Mouse (Mus musculus): ENCODE data around the gene Cldn19.
"Not testable (repeated sequence)": the region's sequence is repeated elsewhere in the genome, so short reads cannot be mapped to it uniquely, and the experiment has no call there.

Gene Cldn19

DNA sequence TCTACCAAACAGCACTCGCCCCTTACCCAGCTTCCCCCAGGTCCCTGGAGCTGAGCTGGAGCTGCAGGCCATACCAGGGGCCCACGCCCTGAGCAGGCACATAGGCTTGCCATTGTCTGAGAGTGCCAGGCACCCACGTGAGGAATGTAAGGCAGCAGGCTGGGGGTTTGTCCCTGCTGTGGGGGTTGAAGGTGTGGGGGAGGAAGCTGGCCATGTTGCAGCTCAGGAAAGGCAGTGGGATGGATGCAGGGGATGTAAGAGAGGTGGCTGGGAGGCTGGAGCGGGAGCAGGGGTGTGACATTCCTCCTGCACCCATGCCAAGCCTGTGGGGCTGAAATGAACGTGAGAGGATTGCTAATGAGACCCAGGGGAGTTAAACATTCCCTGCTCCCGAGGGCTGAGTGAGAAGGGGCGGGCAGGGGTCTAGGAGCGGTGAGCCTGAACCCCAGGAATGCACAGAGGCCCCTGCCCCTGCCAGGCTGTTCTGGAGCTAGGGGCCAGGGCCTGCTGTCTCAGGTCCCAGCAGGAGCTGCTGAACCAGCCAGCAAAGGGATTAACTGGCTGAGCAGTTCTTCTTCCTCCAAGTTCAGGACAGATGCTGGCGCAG lies 1.1 kb upstream of the Cldn19 start:
- DNase-seq: peak; percentile 38 to 50

DNA sequence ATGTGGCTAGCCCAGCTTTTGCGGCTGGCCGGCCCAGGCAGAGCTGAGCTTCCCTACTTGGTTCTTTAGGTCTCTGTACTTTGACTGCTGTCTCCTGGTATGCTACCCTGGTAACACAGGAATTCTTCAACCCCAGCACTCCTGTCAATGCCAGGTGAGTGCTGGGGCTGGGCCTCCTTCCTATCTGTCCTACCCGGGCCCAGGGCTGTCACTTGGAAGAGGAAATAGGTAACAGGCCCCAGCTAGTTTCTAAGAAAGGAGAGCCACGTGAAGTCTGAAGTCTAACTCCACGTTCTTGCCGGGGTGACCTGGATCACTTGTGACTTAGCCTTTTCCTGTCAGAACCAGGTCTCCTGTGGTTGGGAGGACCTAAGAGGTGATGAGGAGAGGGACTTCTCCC lies 1.9 kb downstream of the Cldn19 start:
- DNase-seq: no peak

DNA sequence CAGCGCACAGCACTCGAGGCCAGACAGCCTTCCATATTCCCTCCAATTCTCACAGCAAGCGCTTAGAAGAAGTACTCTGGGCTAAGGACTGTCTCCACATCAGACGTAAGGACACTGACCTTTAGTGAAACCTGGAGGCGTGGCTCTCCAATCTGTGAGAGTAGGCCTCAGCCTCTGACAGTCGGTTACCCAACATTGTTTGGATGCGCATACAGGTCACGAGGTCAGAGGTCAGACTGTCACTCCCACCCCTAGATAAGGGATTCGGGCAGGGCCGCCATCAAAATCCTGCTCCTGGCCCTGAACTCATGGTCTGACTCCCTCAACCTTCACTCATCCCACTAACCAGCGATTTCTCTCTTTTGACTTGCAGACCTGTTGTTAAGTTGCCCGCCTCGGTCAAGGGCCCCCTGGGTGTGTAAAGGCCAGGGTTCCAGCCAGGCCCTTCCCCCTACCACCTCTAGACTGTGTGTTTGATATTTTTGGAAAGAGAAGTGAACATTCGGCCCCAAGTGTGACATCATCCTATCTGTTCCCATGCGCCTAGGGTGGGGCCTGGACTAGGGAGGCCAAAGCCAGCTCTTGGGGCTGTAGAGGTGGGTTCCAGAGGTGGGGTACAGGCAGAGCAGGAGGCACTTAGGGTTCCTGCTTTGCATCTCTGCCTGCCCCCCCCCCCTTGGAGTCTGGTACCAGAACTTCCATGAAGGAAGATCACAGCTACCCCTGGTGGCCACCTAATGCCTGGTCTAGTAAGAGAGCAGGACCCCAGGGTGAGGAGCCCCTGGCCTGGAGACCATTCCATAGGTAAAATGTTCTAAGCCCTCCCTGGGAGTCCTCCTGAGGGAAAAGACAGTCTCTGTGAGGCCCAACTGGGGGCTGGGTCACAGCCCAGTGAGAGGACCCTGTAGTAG lies 4.4 kb downstream of the Cldn19 start:
- no peak for DNase-seq

DNA sequence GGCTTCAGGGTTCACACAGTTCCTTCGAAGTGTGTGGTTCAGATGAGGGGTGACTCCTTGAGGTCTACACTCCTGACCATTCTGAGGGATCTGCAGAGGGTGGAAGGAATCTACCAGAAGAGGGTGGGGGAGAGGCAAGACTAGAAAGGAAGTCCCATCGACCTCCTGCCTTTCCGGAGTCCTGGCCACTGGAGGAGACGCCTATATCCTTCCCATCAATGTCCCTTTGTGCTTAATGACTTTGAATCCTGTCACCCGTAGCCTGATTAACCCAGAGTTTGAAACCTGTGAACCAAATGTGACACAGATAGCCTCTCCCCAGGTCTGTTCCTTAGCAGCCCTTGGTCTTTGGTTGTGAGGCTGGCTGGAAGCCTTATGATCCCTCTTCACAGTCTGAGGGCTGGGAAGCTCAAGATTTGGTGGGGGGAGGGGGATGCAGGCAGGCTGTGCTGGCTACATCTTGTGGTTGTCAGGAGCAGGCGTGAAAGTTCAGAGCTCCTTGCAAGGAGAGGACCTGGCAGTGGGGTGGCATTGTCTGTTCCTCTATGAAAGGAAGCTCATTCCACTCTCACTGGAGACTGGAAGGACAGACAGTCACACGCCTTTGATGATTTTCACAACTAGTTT lies 6.0 kb downstream of the Cldn19 start:
- no peak for DNase-seq

DNA sequence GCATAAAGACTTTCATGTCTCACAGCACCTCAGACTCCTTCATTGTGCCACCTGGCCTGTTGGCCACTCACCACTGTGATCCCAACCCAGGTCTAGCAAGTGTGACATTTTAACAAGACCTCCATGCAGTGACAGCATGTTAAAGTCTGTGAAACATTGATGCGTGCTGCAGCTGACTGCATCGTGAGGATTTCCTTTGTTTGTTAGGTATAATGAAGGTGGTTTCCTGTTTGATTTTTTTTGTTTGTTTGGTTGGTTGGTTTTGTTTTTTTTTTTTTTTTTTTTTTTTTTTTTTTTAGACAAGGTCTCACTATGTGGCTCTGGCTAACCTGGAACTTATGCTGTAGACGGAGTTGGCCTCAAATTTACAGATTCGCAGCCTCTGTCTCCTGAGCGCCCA lies 7.3 kb downstream of the Cldn19 start:
- DNase-seq: no peak

DNA sequence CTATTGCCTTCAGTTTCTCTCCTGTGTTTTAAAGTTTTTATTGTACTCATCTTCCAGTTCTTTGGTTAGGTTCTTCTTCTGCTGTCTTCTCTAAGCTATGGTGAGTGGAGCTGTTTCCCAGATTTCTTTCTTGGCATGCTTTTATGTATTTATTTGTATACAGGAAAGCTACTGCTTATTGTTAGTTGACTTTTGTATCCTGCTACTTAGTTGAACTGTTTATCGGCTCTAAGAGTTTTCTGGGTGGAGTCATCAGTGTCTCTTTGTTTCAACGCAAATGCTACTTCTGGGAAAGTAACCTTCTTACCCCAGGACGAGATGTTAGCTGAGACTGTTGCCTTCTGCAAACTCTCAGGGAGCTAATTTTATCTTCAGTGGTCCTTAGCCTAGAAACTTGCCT lies 8.2 kb downstream of the Cldn19 start:
- no peak for DNase-seq

DNA sequence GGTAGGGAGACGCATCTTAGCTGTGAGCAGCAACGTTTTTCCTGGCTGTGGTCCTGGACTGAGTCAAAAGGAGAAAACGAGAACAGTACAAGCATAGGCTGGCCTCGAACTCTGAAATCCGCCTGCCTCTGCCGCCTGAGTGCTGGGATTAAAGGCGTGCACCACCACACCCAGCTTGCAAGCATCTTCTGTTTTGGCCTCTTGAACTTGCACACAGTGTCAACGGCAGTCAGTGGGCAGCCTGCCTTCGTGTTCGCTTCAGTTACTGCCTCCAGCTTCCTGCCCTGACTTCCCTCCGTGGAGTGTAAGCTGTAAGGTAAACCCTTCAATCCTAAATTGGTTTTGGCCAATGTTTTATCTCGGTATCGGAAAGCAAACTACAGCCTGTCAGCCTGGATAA lies 11.4 kb downstream of the Cldn19 start:
- DNase-seq: no peak

DNA sequence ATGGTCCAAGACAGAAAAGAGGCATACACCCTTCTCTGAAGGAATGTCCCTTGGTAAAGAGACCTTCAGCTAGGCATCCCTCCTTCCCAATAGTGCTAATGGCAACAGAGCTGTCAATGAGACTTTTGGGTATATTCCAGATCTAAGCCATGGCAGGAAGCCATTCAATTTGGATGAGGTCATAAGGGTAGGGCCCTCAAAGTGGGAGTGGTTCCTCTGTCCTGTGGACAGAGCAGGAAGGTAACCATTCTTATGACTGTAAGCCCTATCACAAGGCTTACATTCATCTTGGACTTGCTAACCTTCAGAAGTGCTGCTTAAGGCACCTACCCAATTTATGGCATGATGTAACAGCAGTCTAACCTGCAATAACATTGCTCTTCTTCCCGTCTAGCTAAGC lies 19.4 kb downstream of the Cldn19 start:
- no peak for DNase-seq

DNA sequence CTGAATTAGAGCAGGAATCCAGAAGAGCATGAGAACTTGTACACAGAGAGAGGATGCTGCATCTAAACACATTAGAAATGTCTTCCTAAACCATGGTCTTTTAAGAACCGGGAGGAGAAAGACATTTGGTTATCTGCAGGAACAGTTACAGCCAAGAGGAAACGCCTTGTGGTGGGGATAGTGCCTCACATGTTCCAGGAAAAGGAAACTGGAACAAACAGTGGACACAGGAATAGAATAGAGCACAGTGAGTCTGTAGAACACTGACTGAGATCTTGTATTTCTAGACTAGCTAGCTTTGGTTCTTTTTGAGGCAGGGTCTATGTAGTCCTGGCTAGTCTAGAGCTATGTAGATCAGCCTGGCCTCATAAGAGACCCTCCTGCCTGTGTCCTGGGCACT lies 20.0 kb downstream of the Cldn19 start:
- no peak for DNase-seq

DNA sequence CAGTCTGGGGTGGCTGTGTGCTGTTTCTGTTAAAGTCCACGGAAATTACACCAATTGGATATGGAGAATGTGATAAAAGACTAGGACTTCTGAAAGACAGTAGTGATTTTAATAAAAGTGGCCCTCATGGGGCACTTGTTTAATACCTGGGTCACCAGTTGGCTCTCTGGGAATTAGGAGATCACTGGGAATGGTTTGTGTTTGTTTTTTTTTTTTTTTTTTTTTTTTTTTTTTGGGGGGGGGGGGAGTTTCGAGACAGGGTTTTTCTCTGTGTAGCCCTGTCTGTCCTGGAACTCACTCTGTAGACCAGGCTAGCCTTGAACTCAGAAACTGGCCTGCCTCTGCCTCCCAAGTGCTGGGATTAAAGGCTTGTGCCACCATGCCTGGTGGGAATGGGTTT lies 20.5 kb downstream of the Cldn19 start:
- DNase-seq: no peak

DNA sequence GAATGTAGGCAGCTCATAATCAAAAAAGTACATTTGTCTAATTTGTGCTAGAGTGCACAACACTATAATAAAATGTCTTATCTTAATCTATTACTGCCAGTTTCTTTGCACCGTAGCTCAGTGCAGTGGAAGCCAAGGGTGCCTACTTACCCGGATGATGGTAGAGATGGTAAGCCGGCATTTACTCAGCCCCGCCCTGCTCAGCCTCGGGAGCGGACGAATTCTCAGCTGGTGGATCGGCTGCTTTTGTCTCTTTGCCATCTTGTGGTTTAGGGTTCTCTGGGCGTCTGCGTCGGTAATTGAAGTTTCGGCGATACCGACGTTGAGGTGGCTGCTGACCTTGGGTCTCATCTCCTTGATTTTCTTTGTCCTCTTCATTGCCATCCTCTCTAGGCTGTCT lies 23.6 kb downstream of the Cldn19 start:
- not testable (repeated sequence) for DNase-seq

DNA sequence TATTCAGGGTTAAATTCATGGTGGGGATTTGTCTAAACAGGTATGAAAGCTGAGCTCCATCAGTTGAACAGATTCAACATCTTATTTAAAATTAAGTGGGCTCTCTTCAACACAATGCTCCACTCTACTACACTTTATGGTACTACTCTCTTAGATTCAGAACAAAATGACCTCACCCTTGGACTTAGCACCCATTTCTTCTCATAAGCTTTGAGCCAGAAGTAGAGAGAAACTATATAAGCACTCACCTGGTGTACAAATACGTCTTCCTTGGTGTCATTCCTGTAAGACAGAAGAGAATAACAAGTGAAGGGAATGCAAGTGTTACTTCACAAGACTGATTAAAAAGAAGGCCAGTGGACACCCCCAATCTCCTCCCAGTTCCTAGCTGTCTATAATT lies 29.6 kb downstream of the Cldn19 start:
- DNase-seq: no peak

DNA sequence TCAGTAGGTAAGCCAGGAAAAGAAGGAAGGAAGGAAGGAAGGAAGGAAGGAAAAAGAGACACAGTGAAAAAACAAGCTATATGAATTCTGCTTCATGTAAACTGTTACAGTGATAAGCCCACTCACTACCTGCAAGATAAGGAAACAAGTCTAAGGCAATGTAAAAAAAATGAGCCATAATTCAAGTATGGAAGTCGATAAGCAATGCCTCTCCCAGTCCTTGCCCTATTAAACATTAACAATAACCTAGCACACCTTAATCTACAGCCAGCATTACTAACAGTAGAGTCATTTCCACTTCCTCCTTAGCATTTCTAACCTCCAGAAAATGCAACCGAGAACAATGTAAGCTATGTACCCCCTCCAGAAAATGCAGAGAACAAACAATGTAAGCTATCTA lies 30.1 kb downstream of the Cldn19 start:
- no peak for DNase-seq

DNA sequence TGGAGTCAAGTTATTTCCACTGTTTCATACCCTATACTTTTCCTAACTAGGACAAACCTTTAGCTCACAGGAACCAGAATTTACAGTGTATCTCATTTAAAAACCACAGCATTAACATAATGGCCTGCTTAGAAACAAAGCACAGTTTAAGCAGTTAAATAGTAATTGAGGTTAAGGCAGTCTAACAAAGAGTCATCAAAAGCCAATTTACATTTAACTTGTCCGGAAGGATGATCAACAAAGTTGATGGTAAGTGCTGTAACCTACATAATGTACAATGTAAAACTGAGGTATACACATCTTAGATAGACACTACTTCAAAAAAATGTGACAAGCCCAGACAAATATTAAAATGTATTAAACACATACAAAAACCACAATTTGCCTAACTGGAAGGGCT lies 36.7 kb downstream of the Cldn19 start:
- no peak for DNase-seq

DNA sequence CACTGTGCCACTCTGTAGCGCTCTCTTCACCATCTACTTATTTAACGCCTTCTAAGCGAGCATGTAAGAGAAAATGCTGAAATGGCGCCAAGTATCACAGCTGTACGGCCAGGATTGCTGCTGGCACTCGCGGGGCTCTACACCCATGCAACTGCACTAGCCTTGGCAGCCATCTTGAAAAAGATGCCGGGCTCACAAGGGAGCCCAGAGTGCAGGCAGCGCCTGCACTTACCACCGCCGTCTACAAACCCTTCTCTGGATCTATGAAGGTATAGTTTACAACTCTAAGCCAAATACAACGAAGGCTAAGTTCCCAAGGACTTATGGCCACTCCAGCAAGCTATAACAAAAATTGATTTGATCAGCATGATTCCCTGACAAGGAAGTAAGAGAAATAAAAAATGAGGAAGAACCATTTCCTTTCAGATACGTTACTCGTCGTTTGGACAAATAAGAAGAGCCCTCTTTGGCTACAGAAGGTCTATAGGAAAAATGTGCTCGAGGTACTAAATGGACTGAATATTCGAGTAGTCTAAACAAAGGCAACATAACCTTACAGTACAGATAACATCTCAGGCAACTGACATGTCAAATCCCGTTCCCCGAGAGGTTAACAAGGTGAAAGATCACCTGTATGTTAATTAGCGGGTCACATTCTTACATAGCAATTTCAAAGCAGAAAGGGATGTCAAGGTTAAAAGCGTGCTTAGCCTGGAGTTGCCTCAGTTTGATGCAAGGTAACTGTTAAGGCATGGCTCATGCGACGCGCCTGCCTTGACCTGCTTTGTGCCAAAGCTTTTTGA lies 37.8 kb downstream of the Cldn19 start:
- DNase-seq: peak; percentile 49 to 55

DNA sequence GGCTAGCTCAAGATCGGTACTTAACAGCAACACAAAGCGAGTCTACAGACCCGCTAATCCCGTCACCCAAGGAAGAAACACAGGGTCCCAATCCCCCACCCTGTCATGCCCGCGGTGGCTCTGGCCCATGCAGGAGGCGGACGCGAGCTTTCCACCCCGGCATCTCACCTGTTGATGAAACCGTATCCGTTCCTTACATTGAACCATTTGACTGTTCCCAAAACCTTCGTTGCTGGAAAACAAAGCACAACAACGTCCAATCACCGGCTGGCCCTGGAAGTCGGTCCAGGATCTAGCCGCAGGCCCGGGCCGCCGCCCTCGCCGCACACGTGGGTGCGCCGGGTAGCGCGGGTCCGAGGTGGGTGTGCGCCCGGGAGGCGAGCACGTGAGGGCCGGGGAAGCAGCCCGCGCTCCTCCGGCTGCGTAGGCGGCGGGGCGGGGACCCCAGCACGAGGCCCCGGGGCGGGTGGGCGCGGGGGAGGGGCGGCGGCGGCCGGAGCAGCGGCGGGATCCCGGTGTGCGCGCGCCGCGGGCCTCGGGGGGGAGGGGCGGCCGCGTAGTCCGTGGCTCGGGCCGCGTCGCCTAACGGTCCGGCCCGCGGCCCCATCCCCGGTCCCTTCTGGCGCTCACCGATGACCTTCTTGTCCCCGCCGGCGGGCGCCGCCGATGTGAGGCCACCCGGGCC lies 38.5 kb downstream of the Cldn19 start:
- DNase-seq: peak in 1 of 2 experiments; percentile 46

DNA sequence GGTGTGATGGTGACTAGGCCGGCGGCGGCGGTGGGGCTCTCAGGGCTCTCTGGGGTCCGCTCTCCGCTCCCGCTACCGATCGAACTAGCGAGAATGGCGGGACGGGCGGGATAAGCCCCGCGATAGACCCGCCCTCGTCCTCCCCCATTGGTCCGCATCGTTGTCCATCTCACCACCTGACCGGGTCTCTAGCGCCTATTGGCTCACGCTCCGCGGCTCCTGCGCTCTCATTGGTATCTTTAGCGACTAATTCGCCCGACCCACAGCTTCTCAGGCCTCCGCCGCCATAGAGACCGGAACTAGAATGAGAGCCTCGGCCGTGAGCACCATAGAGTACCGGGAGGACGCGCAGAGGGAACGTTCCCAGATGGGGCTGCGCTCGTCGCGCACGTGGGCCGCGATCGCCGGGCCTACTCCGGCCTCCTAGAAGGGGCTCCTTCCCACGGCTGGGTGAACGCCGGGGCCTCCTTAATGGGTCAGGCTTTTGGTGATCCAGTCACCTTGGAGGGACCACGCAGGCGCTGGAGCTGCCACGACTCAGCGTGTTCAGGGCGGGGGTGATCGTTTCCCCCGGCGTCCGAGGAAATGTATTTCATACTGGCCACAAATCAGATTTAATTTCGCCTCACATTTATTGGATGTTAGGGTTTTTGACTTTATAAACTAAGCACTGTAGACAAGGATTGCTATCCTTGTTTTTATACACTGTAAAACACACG lies 39.4 kb downstream of the Cldn19 start, which contains the start of gene Ybx1:
Ybx1 (minus strand) TSS at position 190 of the 719 bp plus-strand sequence.
- DNase-seq: peak; percentile 100

DNA sequence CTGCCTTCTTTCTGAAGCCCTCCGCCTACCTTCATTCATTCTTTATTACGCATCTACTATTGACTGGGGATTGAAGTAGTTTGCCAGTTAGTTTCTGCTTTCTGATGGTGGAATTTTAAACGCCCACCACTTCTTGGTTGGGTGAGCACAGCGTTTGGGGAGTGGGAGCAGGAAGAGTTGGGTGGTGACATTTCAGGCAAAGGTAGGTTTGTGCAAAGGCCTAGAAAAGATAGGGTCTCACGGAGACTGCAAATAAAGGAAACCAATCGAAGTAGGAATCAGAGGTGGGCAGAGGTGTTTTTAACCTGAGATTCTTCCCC lies 39.9 kb downstream of the Cldn19 start:
- no peak for DNase-seq

DNA sequence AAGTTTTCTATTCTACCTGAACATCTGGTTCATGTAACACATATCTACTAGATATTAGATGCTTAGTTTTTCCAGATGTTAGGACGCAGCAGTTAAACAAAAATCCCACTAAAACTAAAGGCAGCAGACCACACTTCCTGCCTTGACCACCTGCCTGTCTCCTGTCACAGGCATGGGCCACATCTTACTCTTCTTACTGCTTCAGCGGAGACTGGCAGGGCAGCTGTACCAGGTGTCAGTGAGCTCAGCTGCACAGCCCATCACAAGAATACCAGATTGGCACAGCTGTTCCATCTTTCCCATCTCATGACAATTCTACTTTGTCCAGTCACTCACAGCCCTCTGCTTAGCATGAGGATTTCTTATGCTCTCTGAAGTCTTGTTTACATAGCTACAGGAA lies 42.1 kb downstream of the Cldn19 start:
- DNase-seq: no peak

DNA sequence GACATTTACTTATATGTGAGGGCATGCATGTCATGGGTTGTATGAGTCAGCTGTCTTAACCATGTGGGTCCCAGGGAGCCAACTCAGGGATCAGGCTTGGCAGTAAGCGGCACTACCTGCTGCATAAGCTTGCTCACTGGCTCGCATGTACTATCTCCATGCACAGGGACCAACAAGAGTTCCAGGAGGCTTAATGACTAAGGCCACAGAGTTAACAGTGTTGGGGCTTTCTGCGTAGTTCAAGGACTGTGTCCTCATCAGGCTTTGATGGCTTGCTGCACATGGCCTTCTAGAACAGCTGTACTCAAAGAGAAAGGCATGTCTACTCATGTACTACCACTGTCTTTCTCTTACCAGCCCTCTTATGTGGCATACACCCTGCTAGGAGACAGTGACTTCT lies 45.5 kb downstream of the Cldn19 start:
- DNase-seq: no peak

DNA sequence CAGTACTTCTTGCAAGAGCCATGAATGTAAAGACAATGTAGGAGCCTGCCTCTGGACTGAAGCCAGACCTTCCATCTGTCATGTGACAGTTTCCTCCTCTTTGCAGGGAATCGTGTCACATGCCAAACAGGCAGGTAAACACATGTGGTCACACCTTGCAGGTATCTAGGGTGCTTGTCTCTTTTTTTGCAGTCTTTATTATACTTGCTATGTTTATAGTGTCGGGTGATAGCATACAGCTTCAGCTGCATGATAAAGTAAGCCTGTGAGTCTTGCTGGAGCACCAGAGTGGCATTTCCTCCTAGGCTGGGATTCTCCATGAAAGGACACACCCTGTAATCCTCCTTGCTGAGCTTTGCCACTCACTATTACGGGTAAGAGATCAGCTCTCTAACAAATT lies 46.6 kb downstream of the Cldn19 start:
- DNase-seq: no peak

DNA sequence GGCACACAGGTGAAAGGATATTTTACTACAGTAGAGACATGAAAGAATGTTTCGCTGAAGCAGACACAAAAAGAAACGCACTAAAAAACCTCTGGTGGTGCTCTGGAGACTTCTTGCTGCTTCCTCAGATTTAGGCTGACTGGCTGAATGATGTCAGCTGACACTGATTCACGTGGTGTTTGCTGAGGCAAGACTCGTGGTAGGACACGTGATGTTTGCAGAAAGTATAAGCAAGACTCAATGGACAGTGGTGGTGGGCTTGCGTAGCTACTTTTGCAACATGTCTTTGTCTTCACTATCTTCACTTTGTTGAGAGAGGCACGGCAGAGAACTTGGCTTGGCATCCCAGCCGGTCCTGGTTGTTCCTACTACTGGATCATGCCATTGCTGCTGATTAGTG lies 48.1 kb downstream of the Cldn19 start:
- DNase-seq: no peak
